Mouse (Mus musculus): ENCODE measurements around the gene Hivep1.

GRCm38 (mm10) chr13:42099523-42099922 lies 47.7 kb downstream of the Hivep1 start:
- TF ChIP-seq POLR2A (IDR thresholded peaks at IDR 0.05; ENCODE audit: extremely low read depth, insufficient read depth, low read length) (no peak), CTCF (IDR thresholded peaks at IDR 0.05; ENCODE audit: low read depth, low read length) (no peak)
